Mouse (Mus musculus) liver, embryonic 16.5 days (tissue): ENCODE measurements around the gene Maml2. TPM values are rescaled to one million over a fixed set of nuclear protein-coding genes. Genes with fewer than 3 reads are reported as not detected.

Source experiments
- ATAC-seq: fragments of 200-750 bp; cut with Nextera tagmentation; 2 replicates; pipeline ENCODE4 v1.8.0; 2017; ENCODE audit warnings: low read depth, mild to moderate bottlenecking, moderate number of reproducible peaks, moderate library complexity
- H3K27ac ChIP-seq: fragments of 300-500 bp; sonication (generic); 2 replicates; pipeline ENCODE4 v1.5.1; 2014; ENCODE audit warnings: mild to moderate bottlenecking, low read length
- H3K27me3 ChIP-seq: fragments of 300-500 bp; sonication (generic); 2 replicates; pipeline ENCODE4 v1.6.1; 2014; ENCODE audit warnings: low read depth, low read length, mixed read lengths; ENCODE audit not compliant: control insufficient read depth, insufficient read depth
- H3K36me3 ChIP-seq: fragments of 300-500 bp; sonication (generic); 2 replicates; pipeline ENCODE4 v1.6.1; 2014; ENCODE audit warnings: mild to moderate bottlenecking; ENCODE audit not compliant: control insufficient read depth, insufficient read depth
- H3K4me1 ChIP-seq: fragments of 300-500 bp; sonication (generic); 2 replicates; pipeline ENCODE4 v1.6.1; 2014; ENCODE audit warnings: low read depth, low read length, mixed read lengths; ENCODE audit not compliant: control insufficient read depth
- H3K4me2 ChIP-seq: fragments of 300-500 bp; sonication (generic); 2 replicates; pipeline ENCODE4 v1.6.1; 2014; ENCODE audit warnings: low read depth, low read length, mixed read lengths
- H3K4me3 ChIP-seq: fragments of 300-500 bp; sonication (generic); 2 replicates; pipeline ENCODE4 v1.5.1; 2014; ENCODE audit warnings: low read depth, mild to moderate bottlenecking, low read length
- H3K9ac ChIP-seq: fragments of 300-500 bp; sonication (generic); 2 replicates; pipeline ENCODE4 v1.6.1; 2014; ENCODE audit warnings: low read depth, low read length
- H3K9me3 ChIP-seq: fragments of 300-500 bp; sonication (generic); replicated peaks from 2 replicates; pipeline ENCODE4 v1.6.1; 2016; ENCODE audit warnings: low read length; ENCODE audit not compliant: control insufficient read depth
- WGBS: fragments of 180-500 bp; shearing (Covaris S2); extraction: QIAGEN DNeasy Blood & Tissue Kit; methylation state at CpG from one replicate; pipeline ENCODE4 v1.1.7; 2014; ENCODE audit not compliant: insufficient replicate concordance; 5-methylcytosine and 5-hydroxymethylcytosine counted together
- polyA plus RNA-seq: library from polyadenylated mRNA; unstranded; fragments of >200 nt; fragmentation: Nextera tagmentation; extraction: Ambion mirVana; gene quantifications from 2 replicates; pipeline ENCODE4 v1.2.1, GENCODE M21; 2015

The Maml2 gene
- polyA plus RNA-seq, 1 experiment from 2014 or later, result 0.96 TPM

- Histone ChIP-seq H3K27me3 (no peaks in the 10 kb centered on the region), H3K27ac (no peak overlapping the region)
Observed at GRCm38 (mm10) chr9:13523046-13523445, 225.3 kb downstream of the Maml2 start.

GRCm38 (mm10) chr9:13525075-13525474 lies 227.3 kb downstream of the Maml2 start:
- Histone ChIP-seq H3K4me1 (no peaks in the 10 kb centered on the region), H3K9ac (no peak overlapping the region), H3K4me2 (no peak overlapping the region), H3K4me3 (no peak overlapping the region), H3K36me3 (no peaks in the 10 kb centered on the region), H3K27me3 (no peaks in the 10 kb centered on the region), H3K27ac (no peak overlapping the region), H3K9me3 (no peaks in the 10 kb centered on the region)
- no peak for ATAC-seq
- 55% methylated on average over 1 of the region's 1 CpGs for WGBS

More at GRCm38 (mm10) chr9:13523046-13523445, 225.3 kb downstream of the Maml2 start:
- Histone ChIP-seq H3K9ac (no peak overlapping the region), H3K4me3 (no peak overlapping the region), H3K9me3 (no peaks in the 10 kb centered on the region), H3K36me3 (no peaks in the 10 kb centered on the region), H3K4me2 (no peak overlapping the region), H3K4me1 (no peaks in the 10 kb centered on the region)
- 29% methylated on average over 3 of the region's 3 CpGs for WGBS
- ATAC-seq, result no peak

GRCm38 (mm10) chr9:13525561-13526255 lies 228.0 kb downstream of the Maml2 start:
- no peak overlapping the region for H3K4me3 ChIP-seq
- ATAC-seq, result no peak
- H3K36me3 ChIP-seq, result no peaks in the 10 kb centered on the region
- no peaks in the 10 kb centered on the region for H3K9me3 ChIP-seq
- H3K4me2 ChIP-seq, result no peak overlapping the region
- H3K27me3 ChIP-seq, result no peaks in the 10 kb centered on the region
- H3K9ac ChIP-seq, result no peak overlapping the region
- H3K4me1 ChIP-seq, result no peaks in the 10 kb centered on the region
- WGBS, result 45% methylated on average over 5 of the region's 5 CpGs
- H3K27ac ChIP-seq, result no peak overlapping the region

- ATAC-seq, result no peak
- Histone ChIP-seq H3K4me1 (no peaks in the 10 kb centered on the region), H3K36me3 (no peaks in the 10 kb centered on the region), H3K9me3 (no peaks in the 10 kb centered on the region), H3K4me2 (no peak overlapping the region), H3K9ac (no peak overlapping the region), H3K27me3 (no peaks in the 10 kb centered on the region), H3K4me3 (no peak overlapping the region), H3K27ac (no peak overlapping the region)
- 39% methylated on average over 4 of the region's 4 CpGs for WGBS
Observed at GRCm38 (mm10) chr9:13530575-13530974, 232.8 kb downstream of the Maml2 start.

GRCm38 (mm10) chr9:13533076-13533707 lies 235.4 kb downstream of the Maml2 start:
- no peaks in the 10 kb centered on the region for H3K9me3 ChIP-seq
- no peaks in the 10 kb centered on the region for H3K4me1 ChIP-seq
- H3K27me3 ChIP-seq, result no peaks in the 10 kb centered on the region
- no peak overlapping the region for H3K4me3 ChIP-seq
- no peak overlapping the region for H3K27ac ChIP-seq
- H3K4me2 ChIP-seq, result no peak overlapping the region
- no peaks in the 10 kb centered on the region for H3K36me3 ChIP-seq
- WGBS, result 69% methylated on average over 11 of the region's 11 CpGs
- no peak for ATAC-seq
- no peak overlapping the region for H3K9ac ChIP-seq

GRCm38 (mm10) chr9:13535803-13536202 lies 238.0 kb downstream of the Maml2 start:
- H3K4me2 ChIP-seq, result no peak overlapping the region
- H3K27me3 ChIP-seq, result no peaks in the 10 kb centered on the region
- H3K36me3 ChIP-seq, result no peaks in the 10 kb centered on the region

GRCm38 (mm10) chr9:13536419-13537261 lies 238.9 kb downstream of the Maml2 start:
- WGBS, result 16% methylated on average over 12 of the region's 12 CpGs

More at GRCm38 (mm10) chr9:13535803-13536202, 238.0 kb downstream of the Maml2 start:
- ATAC-seq, result no peak
- H3K9ac ChIP-seq, result no peak overlapping the region
- no peak overlapping the region for H3K4me3 ChIP-seq
- no peaks in the 10 kb centered on the region; the same call in 1 of the 2 replicates for H3K4me1 ChIP-seq
- H3K27ac ChIP-seq, result no peak overlapping the region
- H3K9me3 ChIP-seq, result no peaks in the 10 kb centered on the region
- WGBS, result 28% methylated on average over 5 of the region's 5 CpGs

GRCm38 (mm10) chr9:13538200-13538599 lies 240.4 kb downstream of the Maml2 start:
- WGBS, result 52% methylated on average over 7 of the region's 7 CpGs
- no peak overlapping the region for H3K27ac ChIP-seq
- H3K36me3 ChIP-seq, result no peaks in the 10 kb centered on the region
- H3K4me2 ChIP-seq, result no peak overlapping the region
- H3K9me3 ChIP-seq, result no peaks in the 10 kb centered on the region
- no peaks in the 10 kb centered on the region; the same call in 1 of the 2 replicates for H3K4me1 ChIP-seq
- no peak overlapping the region for H3K4me3 ChIP-seq
- H3K27me3 ChIP-seq, result no peaks in the 10 kb centered on the region
- no peak for ATAC-seq
- H3K9ac ChIP-seq, result no peak overlapping the region

More at GRCm38 (mm10) chr9:13536419-13537261, 238.9 kb downstream of the Maml2 start:
- Histone ChIP-seq H3K27ac (no peak overlapping the region), H3K4me2 (0 out of 2 replicates have a peak overlapping the region, but pooled peaks have one; percentile 6), H3K9me3 (no peaks in the 10 kb centered on the region), H3K36me3 (no peaks in the 10 kb centered on the region), H3K9ac (no peak overlapping the region), H3K4me1 (no peaks in the 10 kb centered on the region; the same call in 1 of the 2 replicates), H3K4me3 (no peak overlapping the region), H3K27me3 (no peaks in the 10 kb centered on the region)
- peak; percentile 35; the same call in 1 of the 2 replicates for ATAC-seq
